Mouse (Mus musculus) telencephalon, adult 2 months (tissue): ENCODE data around the gene Zbtb24.

Experiments
- DNase-seq: peaks from one replicate; pipeline ENCODE4 v3.0.0-alpha.2; 2011; ENCODE audit warnings: low read depth, low spot score

Gene Zbtb24

GRCm38 (mm10) chr10:41464401-41464955 is 14.3 kb downstream of the Zbtb24 start:
- no peak for DNase-seq

GRCm38 (mm10) chr10:41467325-41467724 is 17.1 kb downstream of the Zbtb24 start:
- no peak for DNase-seq

- no peak for DNase-seq
These were observed 20.5 kb downstream of the Zbtb24 start for GRCm38 (mm10) chr10:41470693-41471092.

- DNase-seq: no peak
These were observed 22.4 kb downstream of the Zbtb24 start for GRCm38 (mm10) chr10:41472534-41472933.

- no peak for DNase-seq
These were observed 22.8 kb downstream of the Zbtb24 start for GRCm38 (mm10) chr10:41472962-41473481.

- no peak for DNase-seq
These were observed 23.7 kb downstream of the Zbtb24 start for GRCm38 (mm10) chr10:41473782-41474468.

GRCm38 (mm10) chr10:41474981-41475391 is 24.8 kb downstream of the Zbtb24 start:
- no peak for DNase-seq

- no peak for DNase-seq
These were observed 26.2 kb downstream of the Zbtb24 start, which contains the start of gene Mical1 for GRCm38 (mm10) chr10:41476171-41477017. Gene Mical1 (plus strand): TSS chr10:41476314.

- no peak for DNase-seq
These were observed 26.8 kb downstream of the Zbtb24 start for GRCm38 (mm10) chr10:41477018-41477277.

GRCm38 (mm10) chr10:41477278-41478181 is 27.3 kb downstream of the Zbtb24 start:
- DNase-seq: peak; percentile 23

- DNase-seq: no peak
These were observed 29.8 kb downstream of the Zbtb24 start for GRCm38 (mm10) chr10:41479961-41480360.

GRCm38 (mm10) chr10:41480938-41481880 is 31.0 kb downstream of the Zbtb24 start:
- no peak for DNase-seq

GRCm38 (mm10) chr10:41482446-41482845 is 32.3 kb downstream of the Zbtb24 start:
- no peak for DNase-seq

- DNase-seq: no peak
These were observed 35.6 kb downstream of the Zbtb24 start for GRCm38 (mm10) chr10:41485778-41486177.

GRCm38 (mm10) chr10:41486506-41487170 is 36.5 kb downstream of the Zbtb24 start:
- DNase-seq: no peak

GRCm38 (mm10) chr10:41488877-41489276 is 38.7 kb downstream of the Zbtb24 start:
- DNase-seq: no peak

GRCm38 (mm10) chr10:41489294-41489693 is 39.1 kb downstream of the Zbtb24 start:
- no peak for DNase-seq

GRCm38 (mm10) chr10:41489708-41490517 is 39.7 kb downstream of the Zbtb24 start, which contains the start of the genes Smpd2 and Ppil6:
Gene Smpd2 (minus strand): TSS chr10:41490369.
Gene Ppil6 (plus strand): TSS chr10:41490439.
- peak; percentile 70 for DNase-seq

- DNase-seq: no peak
These were observed 40.3 kb downstream of the Zbtb24 start for GRCm38 (mm10) chr10:41490518-41490873.
